Mouse (Mus musculus) C2C12 (cell line): Measurements from ENCODE around the gene Aspg. TPM values are rescaled to one million over a fixed set of nuclear protein-coding genes. Genes with fewer than 3 reads are reported as not detected.
A peak's percentile ranks its signal among the peaks of the same experiment; 100 is the strongest.

Experiments
- H3K27me3 ChIP-seq: one replicate; pipeline ENCODE4 v1.6.1; 2011; ENCODE audit not compliant: control insufficient read depth, insufficient read depth, insufficient read length
- H3K36me3 ChIP-seq: one replicate; pipeline ENCODE4 v1.6.1; 2011; ENCODE audit not compliant: control insufficient read depth, insufficient read depth
- H3K4me3 ChIP-seq: one replicate; pipeline ENCODE4 v1.5.1; 2011; ENCODE audit warnings: mild to moderate bottlenecking, control low read depth; ENCODE audit not compliant: poor library complexity, insufficient read depth, severe bottlenecking
- H3K79me2 ChIP-seq: one replicate; pipeline ENCODE4 v1.6.1; 2011; ENCODE audit not compliant: control insufficient read depth, insufficient read depth
- H3K79me3 ChIP-seq: one replicate; pipeline ENCODE4 v1.6.1; 2011; ENCODE audit warnings: low read depth, control low read depth
- H3ac ChIP-seq: one replicate; pipeline ENCODE3; 2011; ENCODE audit warnings: low read depth; ENCODE audit not compliant: control insufficient read depth, insufficient read length
- CEBPB ChIP-seq: IDR thresholded peaks from one replicate; pipeline ENCODE4 v1.6.1; 2011; ENCODE audit warnings: low read depth, mild to moderate bottlenecking, control low read depth, moderate library complexity
- CTCF ChIP-seq: IDR thresholded peaks from one replicate; pipeline ENCODE4 v1.5.1; 2011; ENCODE audit not compliant: control insufficient read depth, insufficient read depth, insufficient read length
- FOSL1 ChIP-seq: IDR thresholded peaks from one replicate; pipeline ENCODE4 v1.8.0; 2011; ENCODE audit warnings: mild to moderate bottlenecking, low read length; ENCODE audit not compliant: poor library complexity, insufficient read depth, severe bottlenecking
- MAX ChIP-seq: IDR thresholded peaks from one replicate; pipeline ENCODE4 v1.6.1; 2011; ENCODE audit warnings: mild to moderate bottlenecking, control low read depth
- MYOD1 ChIP-seq: IDR thresholded peaks from one replicate; pipeline ENCODE4 v1.6.1; 2011; ENCODE audit warnings: low read depth; ENCODE audit not compliant: control insufficient read depth, insufficient read length
- MYOG ChIP-seq: IDR thresholded peaks from one replicate; pipeline ENCODE4 v1.6.1; 2011; ENCODE audit not compliant: control insufficient read depth, insufficient read length; ENCODE audit errors: extremely low read depth
- USF1 ChIP-seq: IDR thresholded peaks from one replicate; pipeline ENCODE4 v1.6.1; 2011; ENCODE audit warnings: low read depth, mild to moderate bottlenecking, control low read depth, moderate library complexity
- polyA plus RNA-seq: library from polyadenylated mRNA; unstranded; fragments of >200 nt; fragmentation: generic; extraction: Trizol; gene quantifications from one replicate; pipeline ENCODE4 v1.2.1, GENCODE M21; 2012; ENCODE audit warnings: missing spikeins

The Aspg gene
- polyA plus RNA-seq, 1 experiment: 0.13 TPM

GRCm38 (mm10) chr12:112130161-112130860 is 23.8 kb downstream of the Aspg start:
- Histone ChIP-seq H3ac (peak overlapping the region; percentile 41), H3K4me3 (peak overlapping the region; percentile 18), H3K79me3 (no peaks in the 10 kb centered on the region), H3K79me2 (no peaks in the 10 kb centered on the region), H3K36me3 (no peaks in the 10 kb centered on the region), H3K27me3 (peaks cover 58% of the 10 kb centered on the region)
- TF ChIP-seq MYOD1 (no peak), CEBPB (no peak), CTCF (no peak), USF1 (no peak), MAX (no peak), FOSL1 (no peak), MYOG (no peak)

GRCm38 (mm10) chr12:112130957-112131356 is 24.5 kb downstream of the Aspg start:
- TF ChIP-seq MYOD1: no peak
- TF ChIP-seq USF1: no peak
- no peak for TF ChIP-seq FOSL1
- TF ChIP-seq MYOG: no peak
- no peak for TF ChIP-seq MAX
- no peaks in the 10 kb centered on the region for H3K79me2 ChIP-seq
- no peaks in the 10 kb centered on the region for H3K79me3 ChIP-seq
- peaks cover 65% of the 10 kb centered on the region for H3K27me3 ChIP-seq
- H3K36me3 ChIP-seq: no peaks in the 10 kb centered on the region
- no peak overlapping the region for H3ac ChIP-seq
- H3K4me3 ChIP-seq: no peak overlapping the region

GRCm38 (mm10) chr12:112140231-112140630 is 33.8 kb downstream of the Aspg start:
- no peak overlapping the region for H3ac ChIP-seq
- H3K36me3 ChIP-seq: no peaks in the 10 kb centered on the region
- no peak for TF ChIP-seq CEBPB
- TF ChIP-seq CTCF: peak; percentile 55
- TF ChIP-seq MAX: no peak
- TF ChIP-seq FOSL1: no peak
- TF ChIP-seq MYOG: no peak
- no peaks in the 10 kb centered on the region for H3K79me2 ChIP-seq
- H3K4me3 ChIP-seq: no peak overlapping the region
- no peaks in the 10 kb centered on the region for H3K79me3 ChIP-seq
- H3K27me3 ChIP-seq: peaks cover 40% of the 10 kb centered on the region

GRCm38 (mm10) chr12:112140745-112141144 is 34.3 kb downstream of the Aspg start:
- H3K4me3 ChIP-seq: no peak overlapping the region
- no peak overlapping the region for H3ac ChIP-seq
- H3K79me2 ChIP-seq: no peaks in the 10 kb centered on the region
- no peaks in the 10 kb centered on the region for H3K79me3 ChIP-seq
- peaks cover 35% of the 10 kb centered on the region for H3K27me3 ChIP-seq
- no peaks in the 10 kb centered on the region for H3K36me3 ChIP-seq
- TF ChIP-seq USF1 (no peak), MYOG (no peak), CTCF (no peak), CEBPB (no peak), MYOD1 (no peak), FOSL1 (no peak), MAX (no peak)

- Histone ChIP-seq H3K4me3 (no peak overlapping the region), H3K36me3 (no peaks in the 10 kb centered on the region), H3K79me3 (no peaks in the 10 kb centered on the region), H3ac (no peak overlapping the region), H3K27me3 (peaks cover 35% of the 10 kb centered on the region), H3K79me2 (no peaks in the 10 kb centered on the region)
- TF ChIP-seq CTCF: no peak
Measured at GRCm38 (mm10) chr12:112141300-112141699, 34.8 kb downstream of the Aspg start.

GRCm38 (mm10) chr12:112143116-112143832 is 36.8 kb downstream of the Aspg start:
- Histone ChIP-seq H3K36me3 (no peaks in the 10 kb centered on the region), H3K79me2 (no peaks in the 10 kb centered on the region), H3ac (no peak overlapping the region), H3K4me3 (no peak overlapping the region), H3K79me3 (no peaks in the 10 kb centered on the region), H3K27me3 (peaks cover 46% of the 10 kb centered on the region)
- TF ChIP-seq CTCF (no peak), USF1 (no peak), CEBPB (no peak), MYOD1 (no peak), MAX (no peak), MYOG (no peak), FOSL1 (no peak)
